Mouse (Mus musculus) small intestine, adult 2 months (tissue): ENCODE measurements around the gene Tubb2a. TPM values are rescaled to one million over a fixed set of nuclear protein-coding genes. Genes with fewer than 3 reads are reported as not detected.
"Not testable (repeated sequence)": the region's sequence is repeated elsewhere in the genome, so short reads cannot be mapped to it uniquely, and the experiment has no call there.

Experiments
- H3K27ac ChIP-seq: fragments of 200-500 bp; 2 replicates; pipeline ENCODE4 v1.5.1; 2012; ENCODE audit warnings: low read depth, low read length, control low read depth, inconsistent platforms; ENCODE audit not compliant: insufficient read depth
- H3K27me3 ChIP-seq: fragments of 200-500 bp; 2 replicates; pipeline ENCODE4 v1.6.1; 2012; ENCODE audit warnings: mild to moderate bottlenecking, moderate library complexity, low read length, inconsistent platforms; ENCODE audit not compliant: control insufficient read depth, insufficient read depth
- H3K36me3 ChIP-seq: fragments of 200-500 bp; 2 replicates; pipeline ENCODE4 v1.6.1; 2012; ENCODE audit warnings: mild to moderate bottlenecking, low read length, control low read depth, inconsistent platforms; ENCODE audit not compliant: control insufficient read depth, insufficient read depth
- H3K4me1 ChIP-seq: fragments of 200-500 bp; 2 replicates; pipeline ENCODE4 v1.6.1; 2012; ENCODE audit warnings: low read length, inconsistent platforms, mixed read lengths; ENCODE audit not compliant: control insufficient read depth, insufficient read depth, insufficient read length
- H3K4me3 ChIP-seq: fragments of 200-500 bp; 2 replicates; pipeline ENCODE4 v1.5.1; 2012; ENCODE audit warnings: low read depth, mild to moderate bottlenecking, control low read depth, inconsistent platforms, low read length, moderate library complexity
- CTCF ChIP-seq: fragments of 200-500 bp; IDR thresholded peaks from 2 replicates; pipeline ENCODE4 v1.5.1; 2012; ENCODE audit warnings: low read depth, mild to moderate bottlenecking, control low read depth, inconsistent platforms, low read length, moderate library complexity, mixed read lengths; ENCODE audit not compliant: insufficient replicate concordance, insufficient read length; ENCODE audit errors: extremely low read depth
- POLR2A ChIP-seq: fragments of 200-500 bp; IDR thresholded peaks from 2 replicates; pipeline ENCODE4 v1.6.1; 2012; ENCODE audit warnings: low read depth, mild to moderate bottlenecking, control low read depth, inconsistent platforms, low read length, moderate library complexity
- WGBS: fragments of 180-500 bp; shearing (Covaris S2); methylation state at CpG from one replicate; pipeline ENCODE4 v1.1.7; 2018; 5-methylcytosine and 5-hydroxymethylcytosine counted together
- polyA plus RNA-seq: library from polyadenylated mRNA; depleted of rRNA; stranded (reverse); fragments of >200 nt; gene quantifications from 2 replicates; pipeline ENCODE4 v1.2.3, GENCODE M21; 2012

Gene Tubb2a
- polyA plus RNA-seq, 1 experiment = 176 TPM

DNA sequence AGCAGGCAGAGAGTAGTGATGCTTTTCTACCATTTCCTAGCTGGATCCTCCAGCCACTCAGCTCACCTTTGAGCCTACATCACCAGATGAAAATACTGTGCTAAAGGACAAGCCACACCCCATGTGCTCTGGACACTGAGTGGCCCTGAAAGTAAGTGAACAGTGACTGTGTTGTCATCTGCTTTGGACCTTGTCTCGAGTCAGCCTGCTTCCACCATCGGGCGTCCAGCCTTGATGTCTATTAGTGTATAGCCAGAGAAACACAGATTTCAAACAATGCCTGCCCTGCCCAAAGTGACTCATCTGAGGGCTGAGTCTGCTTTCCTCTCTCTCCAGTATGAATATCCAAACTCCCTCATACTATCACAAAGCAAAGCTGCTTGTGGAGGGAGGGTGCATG is 2.0 kb upstream of the Tubb2a start:
- WGBS = 44% methylated on average over 3 of the region's 3 CpGs

DNA sequence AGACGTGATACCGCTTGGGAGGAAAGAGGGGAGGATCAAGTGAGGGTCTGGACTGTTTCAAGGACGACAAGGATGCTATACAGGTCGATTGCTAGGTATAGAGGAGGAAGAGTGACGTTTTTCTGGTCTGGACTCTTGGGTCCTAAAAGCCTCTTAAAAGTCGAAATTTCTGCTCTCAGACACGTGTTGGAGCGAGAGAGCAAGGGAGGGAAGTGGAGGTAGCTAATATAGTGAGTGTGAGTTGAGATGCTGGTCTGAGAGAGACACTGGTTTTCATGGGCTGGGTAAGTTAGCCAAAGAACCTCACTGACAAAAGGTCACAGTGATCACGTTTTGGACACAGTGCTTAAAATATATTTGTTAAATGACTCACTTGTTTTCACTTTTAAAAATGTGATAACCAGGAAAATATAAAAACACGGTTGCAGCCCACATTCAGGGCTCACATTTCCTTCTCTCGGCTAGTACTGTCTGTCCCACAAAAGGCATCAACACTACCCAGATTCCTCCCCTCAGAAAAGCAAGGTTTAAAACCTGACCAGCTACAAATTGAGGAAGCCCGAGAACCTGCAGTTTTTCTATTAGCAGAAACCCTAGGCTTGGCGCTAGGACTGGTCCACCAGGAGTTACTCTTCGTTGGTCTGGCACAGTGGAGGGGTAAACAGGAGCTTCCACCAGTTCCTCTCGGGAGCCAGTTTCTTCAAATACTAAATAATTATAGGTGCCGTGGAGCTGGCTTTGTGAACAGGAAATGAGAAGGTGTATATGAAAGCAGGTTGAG is 883 bp upstream of the Tubb2a start:
- WGBS = 53% methylated on average over 16 of the region's 16 CpGs
- no peak overlapping the region for H3K27ac ChIP-seq
- no peaks in the 10 kb centered on the region for H3K27me3 ChIP-seq
- H3K36me3 ChIP-seq = peaks cover under 1% of the 10 kb centered on the region; the same call in 1 of the 2 replicates
- H3K4me3 ChIP-seq = peak overlapping the region; percentile 70
- no peak for TF ChIP-seq CTCF
- TF ChIP-seq POLR2A = no peak
- H3K4me1 ChIP-seq = peaks cover 11% of the 10 kb centered on the region

More for the DNA sequence above, 2.0 kb upstream of the Tubb2a start:
- H3K4me1 ChIP-seq = peaks cover 13% of the 10 kb centered on the region
- no peak for TF ChIP-seq CTCF
- no peak for TF ChIP-seq POLR2A
- H3K4me3 ChIP-seq = no peak overlapping the region
- H3K36me3 ChIP-seq = no peaks in the 10 kb centered on the region
- no peak overlapping the region for H3K27ac ChIP-seq
- H3K27me3 ChIP-seq = no peaks in the 10 kb centered on the region

DNA sequence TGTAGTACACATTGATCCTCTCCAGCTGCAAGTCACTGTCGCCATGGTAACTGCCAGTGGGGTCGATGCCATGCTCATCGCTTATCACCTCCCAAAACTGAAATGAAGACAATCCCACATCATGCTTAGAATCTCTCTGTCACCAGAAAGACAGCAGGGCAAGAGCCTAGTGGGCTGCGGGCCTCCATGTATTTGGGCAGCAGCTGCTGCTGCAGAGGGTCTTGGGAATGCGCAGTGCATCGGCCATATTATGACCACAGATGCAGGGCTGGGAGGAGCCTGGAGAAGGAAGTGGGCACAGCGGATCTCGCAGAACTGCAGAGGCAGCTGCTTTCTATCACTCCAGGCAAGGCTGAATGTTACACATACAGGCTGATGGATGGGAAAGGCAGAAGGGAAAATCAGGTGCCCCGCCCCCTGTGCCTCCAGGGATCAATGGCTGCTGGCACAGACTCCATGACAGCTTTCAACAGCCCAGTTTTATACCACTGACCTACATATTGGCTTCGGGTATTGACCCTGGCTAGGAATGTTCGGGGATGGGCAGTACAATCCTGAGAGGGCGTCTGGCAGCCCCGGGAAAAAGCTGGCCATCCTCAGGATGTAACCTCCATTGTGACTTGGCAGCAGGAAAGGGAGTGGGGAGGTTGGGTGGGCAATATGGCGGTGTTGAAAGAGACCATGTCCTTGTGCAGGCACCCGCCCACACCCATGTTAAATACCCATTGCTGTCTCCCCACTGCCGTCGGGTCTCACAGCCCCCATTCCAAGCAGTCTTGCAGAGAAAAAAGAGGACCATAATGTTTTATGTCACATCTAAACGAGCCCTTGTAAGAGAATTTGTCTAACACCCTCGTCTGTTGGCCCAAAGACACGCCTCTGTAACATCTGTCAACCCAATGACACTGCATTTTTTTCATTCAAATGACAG is 981 bp downstream of the Tubb2a start:
- peak overlapping the region; percentile 48 for H3K4me3 ChIP-seq
- 48% methylated on average over 20 of the region's 20 CpGs for WGBS
- H3K27me3 ChIP-seq = no peaks in the 10 kb centered on the region
- no peak for TF ChIP-seq POLR2A
- no peak for TF ChIP-seq CTCF
- peaks cover 11% of the 10 kb centered on the region for H3K4me1 ChIP-seq
- no peak overlapping the region for H3K27ac ChIP-seq
- H3K36me3 ChIP-seq = peaks cover 3% of the 10 kb centered on the region; the same call in 1 of the 2 replicates

DNA sequence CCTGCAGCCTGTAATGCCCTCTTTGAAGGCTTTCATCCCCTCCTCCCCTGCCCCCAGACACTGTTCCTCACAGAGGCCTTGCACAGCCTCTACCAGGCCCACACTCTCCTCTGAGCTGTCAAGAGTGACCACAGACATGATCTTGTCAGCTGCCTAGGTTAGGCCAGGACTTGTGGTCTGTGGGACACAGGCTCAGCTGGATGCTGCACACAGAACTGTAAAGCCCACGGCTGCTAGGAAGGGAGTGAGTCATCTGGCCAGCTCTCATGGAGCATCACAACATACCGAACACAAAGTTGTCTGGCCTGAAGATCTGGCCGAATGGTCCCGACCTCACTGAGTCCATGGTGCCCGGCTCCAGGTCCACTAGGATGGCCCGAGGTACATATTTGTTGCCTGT is 1.9 kb downstream of the Tubb2a start:
- 86% methylated on average over 6 of the region's 6 CpGs for WGBS
- H3K4me3 ChIP-seq, H3K27me3 ChIP-seq, H3K27ac ChIP-seq, H3K36me3 ChIP-seq: not testable (repeated sequence)
- H3K4me1 ChIP-seq = peaks cover 11% of the 10 kb centered on the region

DNA sequence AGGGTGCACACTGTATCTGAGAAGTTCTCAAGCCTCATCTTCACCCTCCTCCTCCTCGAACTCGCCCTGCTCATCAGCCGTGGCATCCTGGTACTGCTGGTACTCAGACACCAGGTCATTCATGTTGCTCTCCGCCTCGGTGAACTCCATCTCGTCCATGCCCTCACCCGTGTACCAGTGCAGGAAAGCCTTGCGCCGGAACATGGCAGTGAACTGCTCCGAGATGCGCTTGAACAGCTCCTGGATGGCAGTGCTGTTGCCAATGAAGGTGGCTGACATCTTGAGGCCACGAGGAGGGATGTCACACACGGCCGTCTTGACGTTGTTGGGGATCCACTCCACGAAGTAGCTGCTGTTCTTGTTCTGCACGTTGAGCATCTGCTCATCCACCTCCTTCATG is 3.4 kb downstream of the Tubb2a start:
- not testable (repeated sequence) for H3K4me3 ChIP-seq, H3K27ac ChIP-seq, H3K36me3 ChIP-seq, H3K27me3 ChIP-seq
- H3K4me1 ChIP-seq = peaks cover 11% of the 10 kb centered on the region; the same call in 1 of the 2 replicates
- 97% methylated on average over 12 of the region's 17 CpGs for WGBS

DNA sequence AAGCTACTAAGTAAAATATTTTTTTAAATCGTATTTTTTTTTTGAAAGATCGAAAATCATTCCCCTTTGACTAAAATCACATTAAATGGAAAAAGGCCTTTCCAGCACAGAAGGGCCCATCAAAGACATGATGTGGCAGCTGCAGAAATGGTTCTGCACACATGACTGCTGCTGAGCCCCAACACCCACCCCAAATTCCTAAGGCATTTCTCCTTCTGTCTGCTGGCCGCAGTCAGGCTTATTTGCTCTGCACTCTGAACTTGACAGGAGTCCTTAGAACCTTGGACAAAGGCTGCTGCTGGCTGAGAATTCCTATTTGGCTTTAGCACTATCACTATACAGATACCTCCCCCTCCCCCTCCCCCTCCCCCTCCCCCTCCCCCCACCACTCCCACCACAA is 5.0 kb downstream of the Tubb2a start:
- Histone ChIP-seq H3K27me3 (no peaks in the 10 kb centered on the region), H3K4me3 (no peak overlapping the region), H3K4me1 (peaks cover 7% of the 10 kb centered on the region; the same call in 1 of the 2 replicates), H3K36me3 (peaks cover 3% of the 10 kb centered on the region; the same call in 1 of the 2 replicates), H3K27ac (no peak overlapping the region)
- WGBS = 92% methylated on average over 3 of the region's 3 CpGs
- TF ChIP-seq CTCF = no peak
- TF ChIP-seq POLR2A = no peak

DNA sequence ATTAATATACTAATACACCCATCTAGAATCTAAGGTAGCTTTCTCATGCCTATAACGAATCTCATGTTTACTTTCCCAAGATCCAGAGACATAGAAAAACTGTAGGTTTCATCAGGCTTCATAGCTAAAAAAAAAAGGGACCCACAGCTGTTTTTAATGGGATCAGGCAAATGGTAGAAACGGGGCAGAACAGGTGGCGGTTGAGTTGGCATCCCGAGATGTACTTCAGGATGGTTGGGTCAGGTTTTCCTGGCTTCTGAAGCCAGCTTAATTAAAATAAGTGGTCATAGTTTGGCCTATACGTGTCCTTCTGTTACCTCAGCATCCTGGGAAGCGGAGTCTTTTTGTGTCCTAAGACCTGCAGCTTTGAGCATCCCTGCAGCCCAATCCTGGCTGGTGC is 6.0 kb downstream of the Tubb2a start:
- TF ChIP-seq POLR2A = no peak
- TF ChIP-seq CTCF = no peak

More for the DNA sequence above, 6.0 kb downstream of the Tubb2a start:
- H3K4me3 ChIP-seq = no peak overlapping the region
- WGBS = 90% methylated on average over 6 of the region's 6 CpGs
- H3K4me1 ChIP-seq = peaks cover 6% of the 10 kb centered on the region; the same call in 1 of the 2 replicates
- peaks cover 3% of the 10 kb centered on the region; the same call in 1 of the 2 replicates for H3K36me3 ChIP-seq
- no peak overlapping the region for H3K27ac ChIP-seq
- no peaks in the 10 kb centered on the region for H3K27me3 ChIP-seq
